Mouse (Mus musculus) hindbrain, embryonic 11.5 days (tissue): ENCODE data around the gene Ccdc162. TPM values are rescaled to one million over a fixed set of nuclear protein-coding genes. Genes with fewer than 3 reads are reported as not detected.

Source experiments
- ATAC-seq: fragments of 200-750 bp; cut with Nextera tagmentation; 2 replicates; pipeline ENCODE4 v1.8.0; 2017; ENCODE audit warnings: mild to moderate bottlenecking, moderate TSS enrichment, moderate library complexity; ENCODE audit not compliant: low FRiP score
- DNase-seq: peaks from one replicate; pipeline ENCODE4 v3.0.0-alpha.2; 2015; ENCODE audit warnings: low spot score
- H3K27ac ChIP-seq: fragments of 300-500 bp; sonication (generic); 2 replicates; pipeline ENCODE4 v1.5.1; 2014; ENCODE audit warnings: mild to moderate bottlenecking, low read depth, low read length
- H3K27me3 ChIP-seq: fragments of 300-500 bp; sonication (generic); 2 replicates; pipeline ENCODE4 v1.6.1; 2014; ENCODE audit warnings: mild to moderate bottlenecking, low read length, moderate library complexity, mixed read lengths; ENCODE audit not compliant: control insufficient read depth, insufficient read depth
- H3K36me3 ChIP-seq: fragments of 300-500 bp; sonication (generic); 2 replicates; pipeline ENCODE4 v1.6.1; 2014; ENCODE audit warnings: mild to moderate bottlenecking, low read length, moderate library complexity, mixed read lengths; ENCODE audit not compliant: control insufficient read depth, insufficient read depth
- H3K4me1 ChIP-seq: fragments of 300-500 bp; sonication (generic); replicated peaks from 2 replicates; pipeline ENCODE4 v1.6.1; 2014; ENCODE audit warnings: low read length, mixed read lengths; ENCODE audit not compliant: control insufficient read depth, insufficient read depth
- H3K4me2 ChIP-seq: fragments of 300-500 bp; sonication (generic); replicated peaks from 2 replicates; pipeline ENCODE4 v1.6.1; 2014; ENCODE audit warnings: mild to moderate bottlenecking, low read depth, low read length
- H3K4me3 ChIP-seq: fragments of 300-500 bp; sonication (generic); 2 replicates; pipeline ENCODE4 v1.5.1; 2014; ENCODE audit warnings: low read depth, low read length
- H3K9ac ChIP-seq: fragments of 300-500 bp; sonication (generic); 2 replicates; pipeline ENCODE4 v1.6.1; 2014; ENCODE audit warnings: low read depth, low read length
- H3K9me3 ChIP-seq: fragments of 300-500 bp; sonication (generic); 2 replicates; pipeline ENCODE4 v1.6.1; 2016; ENCODE audit warnings: low read length; ENCODE audit not compliant: control insufficient read depth
- WGBS: fragments of 180-500 bp; shearing (Covaris S2); extraction: QIAGEN DNeasy Blood & Tissue Kit; methylation state at CpG from one replicate; pipeline ENCODE4 v1.1.7; 2014; 5-methylcytosine and 5-hydroxymethylcytosine counted together
- polyA plus RNA-seq: library from polyadenylated mRNA; unstranded; fragments of >200 nt; fragmentation: Nextera tagmentation; extraction: Ambion mirVana; gene quantifications from 2 replicates; pipeline ENCODE4 v1.2.1, GENCODE M21; 2014

Ccdc162 gene
- polyA plus RNA-seq, 1 experiment from 2014 or later = 0.74 TPM

DNA sequence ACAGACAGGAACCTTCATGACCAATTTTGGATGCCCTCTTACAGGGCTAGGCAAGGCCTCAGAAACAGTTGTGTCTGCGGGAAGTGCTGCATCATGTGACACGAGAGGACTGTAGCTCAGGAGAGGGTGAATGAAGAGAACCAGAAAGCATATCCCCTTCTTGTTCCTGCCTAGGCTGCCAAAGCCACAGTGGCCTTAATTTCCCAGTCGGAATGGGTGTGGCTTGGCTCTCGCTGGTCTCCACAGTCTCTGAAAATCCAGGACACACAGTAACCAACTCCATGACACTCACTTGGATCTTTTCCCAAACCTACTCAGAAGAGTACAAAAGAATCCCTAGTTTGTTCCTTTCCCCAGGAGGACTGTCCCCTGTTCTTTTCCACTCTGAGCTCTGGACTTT, 215.5 kb downstream of the Ccdc162 start:
- no peak overlapping the region for H3K9ac ChIP-seq
- DNase-seq (no peak), ATAC-seq (no peak)
- H3K4me3 ChIP-seq = no peak overlapping the region
- H3K27me3 ChIP-seq = no peaks in the 10 kb centered on the region
- no peak overlapping the region for H3K27ac ChIP-seq
- 72% methylated on average over 4 of the region's 4 CpGs for WGBS
- H3K36me3 ChIP-seq = no peaks in the 10 kb centered on the region
- no peaks in the 10 kb centered on the region for H3K4me1 ChIP-seq
- no peaks in the 10 kb centered on the region for H3K9me3 ChIP-seq
- H3K4me2 ChIP-seq = no peak overlapping the region

GRCm38 (mm10) chr10:41491111-41491510, 225.3 kb downstream of the Ccdc162 start:
- 59% methylated on average over 4 of the region's 4 CpGs for WGBS
- DNase-seq (no peak), ATAC-seq (no peak)
- H3K27ac ChIP-seq = no peak overlapping the region
- no peak overlapping the region for H3K4me3 ChIP-seq
- H3K4me2 ChIP-seq = no peak overlapping the region
- 0 out of 2 replicates have a peak, but pooled peaks cover 2% of the 10 kb centered on the region for H3K4me1 ChIP-seq
- H3K36me3 ChIP-seq = no peaks in the 10 kb centered on the region
- no peaks in the 10 kb centered on the region for H3K9me3 ChIP-seq
- no peak overlapping the region for H3K9ac ChIP-seq
- H3K27me3 ChIP-seq = no peaks in the 10 kb centered on the region

DNA sequence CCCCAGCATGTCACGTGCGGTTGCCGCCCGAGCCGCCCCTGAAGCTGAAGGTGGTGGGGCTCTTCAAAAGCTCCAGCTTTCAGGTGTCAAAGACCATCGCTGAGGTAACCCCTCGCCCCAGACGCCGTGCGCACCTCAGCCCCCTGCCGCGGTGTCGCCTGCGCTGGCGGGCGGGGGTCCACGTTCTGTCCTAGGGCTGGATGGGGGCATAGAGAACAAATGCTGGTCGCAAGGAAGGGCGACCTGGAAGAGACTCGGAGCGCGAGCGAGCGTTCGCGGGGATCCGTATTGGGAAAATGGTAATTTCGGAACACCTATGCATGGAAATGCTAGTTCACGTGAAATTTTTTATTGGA, 225.9 kb downstream of the Ccdc162 start:
- H3K4me2 ChIP-seq = peak overlapping the region; percentile 68
- peak overlapping the region; percentile 56 for H3K4me3 ChIP-seq
- H3K27ac ChIP-seq = no peak overlapping the region
- no peaks in the 10 kb centered on the region for H3K9me3 ChIP-seq
- WGBS = under 1% methylated on average over 29 of the region's 29 CpGs
- peak overlapping the region; percentile 38; the same call in 1 of the 2 replicates for H3K9ac ChIP-seq
- ATAC-seq = peak; percentile 68
- no peak for DNase-seq
- no peaks in the 10 kb centered on the region for H3K27me3 ChIP-seq
- H3K4me1 ChIP-seq = 0 out of 2 replicates have a peak, but pooled peaks cover 2% of the 10 kb centered on the region
- no peaks in the 10 kb centered on the region for H3K36me3 ChIP-seq

DNA sequence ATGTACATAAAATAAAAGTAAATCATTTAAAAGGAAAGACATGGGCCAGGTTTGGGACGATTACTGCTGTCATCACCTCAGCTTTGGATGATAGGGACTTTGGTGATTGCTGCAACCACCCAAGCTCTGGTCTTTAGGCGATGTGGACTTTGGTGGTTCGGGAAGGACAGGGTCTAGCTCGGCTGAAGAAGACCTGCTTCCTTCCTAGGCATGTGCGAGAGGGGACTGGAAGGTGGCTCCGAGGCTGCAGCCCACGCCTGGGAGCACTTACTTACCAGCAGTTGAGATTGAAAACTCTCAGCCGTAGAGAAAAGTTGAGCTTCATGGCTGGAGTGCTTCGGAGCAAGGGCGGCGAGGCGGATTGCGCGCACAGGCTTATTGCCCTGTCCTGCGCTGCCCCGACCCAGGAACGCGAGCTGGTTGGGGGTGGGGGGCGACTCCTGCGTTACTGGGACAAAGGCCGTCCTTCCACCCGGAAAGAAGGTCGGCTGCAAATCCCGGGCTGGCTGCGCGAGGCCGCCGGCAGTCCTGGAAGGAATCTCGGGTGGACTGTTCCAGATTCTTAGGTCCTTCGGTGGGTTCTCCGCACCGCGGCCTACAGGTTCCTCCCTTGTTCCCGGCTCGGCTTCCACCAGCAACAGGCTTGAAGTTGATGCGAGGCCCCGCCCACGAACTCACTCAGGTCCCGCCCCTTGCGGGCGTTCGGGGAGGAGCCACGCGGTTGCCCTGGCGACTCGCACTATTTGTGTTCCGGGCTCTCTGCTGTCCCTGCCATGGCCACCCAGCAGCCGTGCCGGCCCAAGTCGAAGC, 226.5 kb downstream of the Ccdc162 start, which contains the start of the genes Smpd2 and Ppil6:
Gene Smpd2 (minus strand): TSS at position 662 of the 810 bp plus-strand sequence.
Gene Ppil6 (plus strand): TSS at position 732 of the 810 bp plus-strand sequence.
- under 1% methylated on average over 50 of the region's 50 CpGs for WGBS
- peak; percentile 97 for ATAC-seq
- 0 out of 2 replicates have a peak, but pooled peaks cover 2% of the 10 kb centered on the region for H3K4me1 ChIP-seq
- peak within 1 kb of the TSS; percentile 68 for H3K9ac ChIP-seq
- peak; percentile 96 for DNase-seq
- no peaks in the 10 kb centered on the region for H3K9me3 ChIP-seq
- H3K4me3 ChIP-seq = peak within 1 kb of the TSS; percentile 56
- H3K27ac ChIP-seq = no peak within 1 kb of the TSS
- H3K4me2 ChIP-seq = peak within 1 kb of the TSS; percentile 68
- H3K36me3 ChIP-seq = 0 out of 2 replicates have a peak, but pooled peaks cover 5% of the 10 kb centered on the region
- H3K27me3 ChIP-seq = no peaks in the 10 kb centered on the region

DNA sequence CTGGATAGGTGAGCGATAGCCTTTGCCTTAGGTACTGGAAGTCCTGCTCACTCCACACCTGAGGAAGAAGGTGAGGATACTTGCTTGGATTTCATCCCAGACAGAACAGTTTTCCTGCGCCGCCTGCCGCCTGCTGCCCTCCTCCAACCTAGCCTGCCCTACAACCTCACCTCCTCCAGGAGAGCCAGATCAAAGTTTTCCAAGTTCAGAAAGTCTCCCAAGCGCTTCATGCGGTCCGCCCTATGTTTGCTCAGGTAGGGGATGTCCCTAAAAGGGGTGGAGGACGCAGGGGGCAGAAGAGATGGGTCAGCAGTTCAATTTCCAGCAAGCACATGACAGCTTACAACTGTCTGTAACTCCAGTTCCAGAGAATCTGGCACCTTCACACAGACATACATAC, 227.1 kb downstream of the Ccdc162 start:
- WGBS = 23% methylated on average over 8 of the region's 8 CpGs
- H3K36me3 ChIP-seq = 0 out of 2 replicates have a peak, but pooled peaks cover 7% of the 10 kb centered on the region
- H3K27ac ChIP-seq = no peak overlapping the region

GRCm38 (mm10) chr10:41488877-41489276, 227.6 kb downstream of the Ccdc162 start:
- H3K36me3 ChIP-seq = 0 out of 2 replicates have a peak, but pooled peaks cover 7% of the 10 kb centered on the region
- H3K27ac ChIP-seq = no peak overlapping the region
- peak overlapping the region; percentile 68 for H3K4me2 ChIP-seq
- peak overlapping the region; percentile 7; the same call in 1 of the 2 replicates for H3K9ac ChIP-seq
- ATAC-seq (no peak), DNase-seq (no peak)
- 59% methylated on average over 7 of the region's 7 CpGs for WGBS
- H3K4me1 ChIP-seq = 0 out of 2 replicates have a peak, but pooled peaks cover 2% of the 10 kb centered on the region
- no peaks in the 10 kb centered on the region for H3K27me3 ChIP-seq
- peak overlapping the region; percentile 56 for H3K4me3 ChIP-seq
- H3K9me3 ChIP-seq = no peaks in the 10 kb centered on the region

More for the DNA sequence above, 227.1 kb downstream of the Ccdc162 start:
- no peaks in the 10 kb centered on the region for H3K9me3 ChIP-seq
- H3K4me3 ChIP-seq = peak overlapping the region; percentile 56
- peak overlapping the region; percentile 68; the same call in 1 of the 2 replicates for H3K9ac ChIP-seq
- DNase-seq (peak; percentile 20), ATAC-seq (no peak)
- peak overlapping the region; percentile 68 for H3K4me2 ChIP-seq
- H3K27me3 ChIP-seq = no peaks in the 10 kb centered on the region
- H3K4me1 ChIP-seq = 0 out of 2 replicates have a peak, but pooled peaks cover 2% of the 10 kb centered on the region

Other genes with a start within 250 kb of the Ccdc162 start
- gene Mical1, start 240.3 kb downstream of the Ccdc162 start, polyA plus RNA-seq = 26.6 and 28.1 TPM in 2 replicates
- gene Smpd2, start 226.3 kb downstream of the Ccdc162 start, polyA plus RNA-seq = 45.9 and 47.6 TPM in 2 replicates
- gene Ppil6, start 226.2 kb downstream of the Ccdc162 start, polyA plus RNA-seq = 1.3 and 1.4 TPM in 2 replicates
- gene Cd164, start 197.2 kb downstream of the Ccdc162 start, polyA plus RNA-seq = 122 and 123 TPM in 2 replicates
- gene Cep57l1, start 93.2 kb upstream of the Ccdc162 start, polyA plus RNA-seq = 21.3 and 22.1 TPM in 2 replicates
- 24.6 and 26.3 TPM in 2 replicates for gene Sesn1, start 93.3 kb upstream of the Ccdc162 start, polyA plus RNA-seq